Mouse (Mus musculus) neural tube, embryonic 12.5 days (tissue): ENCODE measurements at regions not wholly inside any gene's neighbourhood (a gene's known extent, or its start where the extent isn't known, plus 50 kb on each side); places are given as distances from the start of the nearest gene placed in this dataset.
"Not testable (repeated sequence)": the region's sequence is repeated elsewhere in the genome, so short reads cannot be mapped to it uniquely, and the experiment has no call there.

Source experiments
- ATAC-seq: fragments of 200-750 bp; cut with Nextera tagmentation; 2 replicates; pipeline ENCODE4 v1.8.0; 2017; ENCODE audit warnings: low read depth, mild to moderate bottlenecking, moderate TSS enrichment, moderate library complexity; ENCODE audit not compliant: low FRiP score
- H3K27ac ChIP-seq: fragments of 300-500 bp; sonication (generic); 2 replicates; pipeline ENCODE4 v1.5.1; 2016
- H3K27me3 ChIP-seq: fragments of 300-500 bp; sonication (generic); replicated peaks from 2 replicates; pipeline ENCODE4 v1.6.1; 2016; ENCODE audit warnings: mild to moderate bottlenecking
- H3K36me3 ChIP-seq: fragments of 300-500 bp; sonication (generic); 2 replicates; pipeline ENCODE4 v1.6.1; 2016; ENCODE audit warnings: mild to moderate bottlenecking
- H3K4me1 ChIP-seq: fragments of 300-500 bp; sonication (generic); 2 replicates; pipeline ENCODE4 v1.6.1; 2016
- H3K4me2 ChIP-seq: fragments of 300-500 bp; sonication (generic); replicated peaks from 2 replicates; pipeline ENCODE4 v1.6.1; 2016; ENCODE audit warnings: mild to moderate bottlenecking
- H3K4me3 ChIP-seq: fragments of 300-500 bp; sonication (generic); 2 replicates; pipeline ENCODE4 v1.5.1; 2016
- H3K9ac ChIP-seq: fragments of 300-500 bp; sonication (generic); 2 replicates; pipeline ENCODE4 v1.6.1; 2016; ENCODE audit warnings: mild to moderate bottlenecking
- H3K9me3 ChIP-seq: fragments of 300-500 bp; sonication (generic); 2 replicates; pipeline ENCODE4 v1.6.1; 2016; ENCODE audit warnings: mild to moderate bottlenecking
- WGBS: fragments of 180-500 bp; shearing (Covaris S2); methylation state at CpG from one replicate; pipeline ENCODE4 v1.1.7; 2016; 5-methylcytosine and 5-hydroxymethylcytosine counted together

- no peak for ATAC-seq
Measured at GRCm38 (mm10) chr6:67631617-67632016, 96.0 kb upstream of the Tacstd2 start.

GRCm38 (mm10) chr6:67610402-67610801, 74.8 kb upstream of the Tacstd2 start:
- ATAC-seq = no peak
- Histone ChIP-seq H3K27ac (no peak overlapping the region), H3K36me3 (no peaks in the 10 kb centered on the region), H3K9me3 (no peaks in the 10 kb centered on the region), H3K4me3 (no peak overlapping the region), H3K4me2 (no peak overlapping the region), H3K27me3 (no peaks in the 10 kb centered on the region), H3K9ac (no peak overlapping the region), H3K4me1 (no peaks in the 10 kb centered on the region)
- WGBS = 64% methylated on average over 1 of the region's 1 CpGs

More at GRCm38 (mm10) chr6:67631617-67632016, 96.0 kb upstream of the Tacstd2 start:
- Histone ChIP-seq H3K27ac (no peak overlapping the region), H3K4me3 (no peak overlapping the region), H3K36me3 (no peaks in the 10 kb centered on the region), H3K4me1 (no peaks in the 10 kb centered on the region), H3K4me2 (no peak overlapping the region), H3K9me3 (no peaks in the 10 kb centered on the region), H3K27me3 (no peaks in the 10 kb centered on the region), H3K9ac (no peak overlapping the region)

- not testable (repeated sequence) for H3K4me2 ChIP-seq, H3K27ac ChIP-seq, H3K36me3 ChIP-seq, H3K4me1 ChIP-seq, ATAC-seq, H3K27me3 ChIP-seq, H3K9me3 ChIP-seq, H3K9ac ChIP-seq, H3K4me3 ChIP-seq
- WGBS = 60% methylated on average over 1 of the region's 1 CpGs
Measured at GRCm38 (mm10) chr6:67609461-67609860, 73.9 kb upstream of the Tacstd2 start.
